11 mouse cellular contexts compared by ENCODE assay signal in the genomic region with DNA sequence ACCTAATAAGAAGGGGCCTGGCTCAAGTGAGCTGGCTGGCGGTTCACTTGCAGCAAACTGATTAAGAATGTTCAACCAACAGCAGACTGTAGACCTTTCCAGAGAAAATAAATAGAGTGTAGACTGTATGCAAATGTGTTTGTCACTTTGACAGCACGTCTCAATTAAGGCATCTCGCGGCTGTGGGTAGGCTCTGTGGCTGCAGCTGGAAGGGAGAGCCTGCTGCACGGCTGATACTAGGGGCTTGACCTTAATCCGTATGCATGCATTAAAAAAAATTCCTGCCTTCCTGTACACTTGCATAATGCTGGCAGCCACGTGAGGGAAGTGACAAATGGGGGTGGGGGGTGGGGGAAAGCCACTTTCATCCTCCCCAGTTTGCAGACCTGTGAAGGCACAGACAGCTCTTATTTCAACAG.
A peak's percentile ranks its signal among the peaks of the same experiment; 100 is the strongest.
DNase-seq lines count a peak whose midpoint lies in the region; ATAC-seq and TF ChIP-seq lines count a peak whose summit lies in the region.
"Had no signal": no experiment of that assay in that cellular context is flagged by ENCODE, and none has a peak within 500 bp of the region (broad histone marks: within the 10 kb centered on the region; RNA-seq: fewer than 3 reads in every experiment).

No protein-coding gene starts in this region.

- H3K27ac ChIP-seq in lung, embryonic 14.5 days (ENCODE audit: low read depth): no peak overlapping the region; the same call in 1 of the 2 replicates
- H3K27ac ChIP-seq in forebrain, embryonic 13.5 days: peak overlapping the region; percentile 93
- H3K27ac ChIP-seq in limb, embryonic 15.5 days: peak overlapping the region; percentile 35; the same call in 1 of the 2 replicates
- 0 out of 2 replicates have a peak overlapping the region, but pooled peaks have one; percentile 34 for H3K27ac ChIP-seq in stomach, embryonic 16.5 days (ENCODE audit: low read length)

- peak; percentile 62 for ATAC-seq in lung, embryonic 14.5 days (ENCODE audit: insufficient read depth)
- peak; percentile 94 for ATAC-seq in forebrain, embryonic 13.5 days
- ATAC-seq in limb, embryonic 15.5 days (ENCODE audit: insufficient number of reproducible peaks, low FRiP score, low TSS enrichment, low read depth): no peak
- ATAC-seq in stomach, embryonic 16.5 days (ENCODE audit: insufficient read depth, low FRiP score): peak; percentile 39; the same call in 1 of the 2 replicates
- ATAC-seq: lung, postnatal 0 days had no signal

- H3K27me3 ChIP-seq in lung, embryonic 14.5 days (ENCODE audit: insufficient read depth, low read length): no peaks in the 10 kb centered on the region
- no peaks in the 10 kb centered on the region for H3K27me3 ChIP-seq in forebrain, embryonic 13.5 days
- no peaks in the 10 kb centered on the region for H3K27me3 ChIP-seq in limb, embryonic 15.5 days
- no peaks in the 10 kb centered on the region for H3K27me3 ChIP-seq in stomach, embryonic 16.5 days (ENCODE audit: control insufficient read depth, insufficient read depth, low read length)

- peaks cover 6% of the 10 kb centered on the region; the same call in 1 of the 2 replicates for H3K4me1 ChIP-seq in lung, embryonic 14.5 days (ENCODE audit: insufficient read depth)
- peaks cover 39% of the 10 kb centered on the region for H3K4me1 ChIP-seq in forebrain, embryonic 13.5 days
- H3K4me1 ChIP-seq in limb, embryonic 15.5 days: peaks cover 14% of the 10 kb centered on the region
- peaks cover 9% of the 10 kb centered on the region; the same call in 1 of the 2 replicates for H3K4me1 ChIP-seq in stomach, embryonic 16.5 days (ENCODE audit: control insufficient read depth, insufficient read depth, low read length)

- WGBS in lung, embryonic 14.5 days: 10% methylated on average over 7 of the region's 7 CpGs
- WGBS in forebrain, embryonic 13.5 days: under 1% methylated on average over 7 of the region's 7 CpGs
- WGBS in limb, embryonic 15.5 days: 10% methylated on average over 7 of the region's 7 CpGs
- 15% methylated on average over 7 of the region's 7 CpGs for WGBS in stomach, embryonic 16.5 days

- DNase-seq in lung, embryonic 14.5 days: peak; percentile 30
- no peak for DNase-seq in lung, postnatal 14 days
- no peak for DNase-seq in urinary bladder, postnatal 10 days (ENCODE audit: low spot score)
- no peak for DNase-seq in thymus, postnatal 10 days (ENCODE audit: low spot score in 2 of 2)
- DNase-seq in kidney, adult 8-10 months: no peak
- DNase-seq: cerebellum, adult 11 months had no signal

- no peaks in the 10 kb centered on the region for H3K36me3 ChIP-seq in lung, embryonic 14.5 days (ENCODE audit: insufficient read depth)
- 0 out of 2 replicates have a peak, but pooled peaks cover 4% of the 10 kb centered on the region for H3K36me3 ChIP-seq in forebrain, embryonic 13.5 days (ENCODE audit: poor library complexity, severe bottlenecking)
- peaks cover 10% of the 10 kb centered on the region; the same call in 1 of the 2 replicates for H3K36me3 ChIP-seq in limb, embryonic 15.5 days
- H3K36me3 ChIP-seq in stomach, embryonic 16.5 days (ENCODE audit: control insufficient read depth, insufficient read depth, low read length): 0 out of 2 replicates have a peak, but pooled peaks cover 4% of the 10 kb centered on the region

- no peaks in the 10 kb centered on the region for H3K9me3 ChIP-seq in lung, embryonic 14.5 days (ENCODE audit: low read depth, low read length)
- no peaks in the 10 kb centered on the region for H3K9me3 ChIP-seq in forebrain, embryonic 13.5 days (replicated peaks)
- no peaks in the 10 kb centered on the region for H3K9me3 ChIP-seq in limb, embryonic 15.5 days
- H3K9me3 ChIP-seq in stomach, embryonic 16.5 days (replicated peaks; ENCODE audit: control insufficient read depth, low read length): no peaks in the 10 kb centered on the region
- H3K9me3 ChIP-seq: G1E had no signal

- TF ChIP-seq CTCF in lung, embryonic 14.5 days (IDR thresholded peaks at IDR 0.05; ENCODE audit: low read depth): no peak

- H3K4me3 ChIP-seq in lung, embryonic 14.5 days (ENCODE audit: low read depth, low read length): no peak overlapping the region
- no peak overlapping the region for H3K4me3 ChIP-seq in forebrain, embryonic 13.5 days
- H3K4me3 ChIP-seq in limb, embryonic 15.5 days: no peak overlapping the region
- no peak overlapping the region for H3K4me3 ChIP-seq in stomach, embryonic 16.5 days (replicated peaks; ENCODE audit: low read length)

- no peak overlapping the region for H3K9ac ChIP-seq in lung, embryonic 14.5 days
- no peak overlapping the region for H3K9ac ChIP-seq in forebrain, embryonic 13.5 days
- H3K9ac ChIP-seq in limb, embryonic 15.5 days: no peak overlapping the region
- no peak overlapping the region for H3K9ac ChIP-seq in stomach, embryonic 16.5 days (ENCODE audit: low read length)

- no peak overlapping the region for H3K4me2 ChIP-seq in lung, embryonic 14.5 days
- H3K4me2 ChIP-seq in forebrain, embryonic 13.5 days: peak overlapping the region; percentile 11; the same call in 1 of the 2 replicates
- H3K4me2 ChIP-seq in limb, embryonic 15.5 days: no peak overlapping the region
- H3K4me2 ChIP-seq in stomach, embryonic 16.5 days (ENCODE audit: low read depth, low read length): no peak overlapping the region
